Mouse (Mus musculus) T-cell, adult 2 months (primary cell): ENCODE results near the gene Prune1.
A peak's percentile ranks its signal among the peaks of the same experiment; 100 is the strongest.

Experiments
- DNase-seq: peaks from one replicate; pipeline ENCODE4 v3.0.0; 2022; ENCODE audit warnings: low spot score

Prune1 gene

DNA sequence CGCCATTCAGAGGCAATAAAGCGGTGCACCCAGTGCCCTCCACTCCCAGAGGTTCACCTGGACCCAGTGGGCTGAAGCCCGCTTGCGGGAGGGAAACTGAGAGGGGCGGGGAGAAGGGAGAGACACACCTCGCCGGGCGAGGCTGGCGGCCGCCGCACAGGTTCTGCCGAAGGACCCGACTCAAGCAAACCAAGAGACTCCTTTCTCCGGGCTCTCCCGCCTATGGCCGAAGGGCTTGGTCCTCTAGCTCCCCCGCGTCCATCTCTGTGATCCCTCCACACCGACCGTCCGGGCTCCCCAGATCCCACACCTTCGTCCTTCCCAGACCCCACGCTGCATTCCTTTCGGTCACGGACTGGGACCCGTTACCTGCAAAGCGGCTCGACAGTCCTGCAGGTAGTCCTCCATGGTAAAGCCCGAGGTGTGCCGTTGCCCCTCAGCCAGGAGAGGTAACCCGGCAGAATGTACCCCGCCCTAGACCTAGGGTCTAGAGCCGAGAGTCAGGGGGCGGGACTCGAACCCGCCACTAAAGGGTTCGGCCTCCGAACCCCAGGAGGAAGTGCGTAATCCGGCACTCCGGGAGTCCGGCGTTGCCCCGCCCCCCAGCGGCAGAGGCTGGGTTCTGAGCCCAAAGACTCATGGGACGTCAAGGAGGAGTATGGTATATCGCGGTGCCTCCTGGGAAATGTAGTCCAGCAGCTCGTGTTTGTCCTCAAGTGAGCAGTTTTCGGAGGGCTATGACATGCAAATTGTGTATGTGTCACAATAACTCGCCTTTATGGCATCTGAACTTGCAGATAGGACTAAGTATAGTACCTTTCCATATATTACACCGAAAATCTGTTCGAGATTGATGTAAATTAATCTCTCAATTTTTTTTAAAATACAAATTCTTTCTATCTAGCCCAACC is at the start of gene Prune1, which contains the start of gene Mindy1:
Prune1 (minus strand) TSS at position 861 of the 911 bp plus-strand sequence.
Mindy1 (plus strand) TSS at position 130 of the 911 bp plus-strand sequence.
- DNase-seq: peak; percentile 98

DNA sequence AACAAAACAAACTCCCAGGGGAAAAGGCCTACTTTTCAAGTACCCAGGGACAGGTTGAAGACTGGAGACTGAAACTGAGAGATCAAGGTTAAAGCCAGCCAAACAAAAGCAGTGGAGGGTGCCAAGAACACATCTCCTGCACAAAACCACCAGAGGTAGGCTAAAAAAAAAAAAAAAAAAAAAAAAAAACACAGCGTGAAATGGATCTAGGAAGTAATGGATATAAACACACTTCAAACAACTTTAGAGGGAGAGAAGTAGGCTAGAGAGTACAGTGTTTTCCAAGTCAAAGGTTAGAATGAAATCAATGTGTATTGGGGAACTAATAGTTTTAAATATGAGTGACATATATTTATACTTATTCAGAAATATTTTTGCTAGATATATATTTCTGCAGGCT is 49.7 kb upstream of the Prune1 start:
- DNase-seq: no peak

DNA sequence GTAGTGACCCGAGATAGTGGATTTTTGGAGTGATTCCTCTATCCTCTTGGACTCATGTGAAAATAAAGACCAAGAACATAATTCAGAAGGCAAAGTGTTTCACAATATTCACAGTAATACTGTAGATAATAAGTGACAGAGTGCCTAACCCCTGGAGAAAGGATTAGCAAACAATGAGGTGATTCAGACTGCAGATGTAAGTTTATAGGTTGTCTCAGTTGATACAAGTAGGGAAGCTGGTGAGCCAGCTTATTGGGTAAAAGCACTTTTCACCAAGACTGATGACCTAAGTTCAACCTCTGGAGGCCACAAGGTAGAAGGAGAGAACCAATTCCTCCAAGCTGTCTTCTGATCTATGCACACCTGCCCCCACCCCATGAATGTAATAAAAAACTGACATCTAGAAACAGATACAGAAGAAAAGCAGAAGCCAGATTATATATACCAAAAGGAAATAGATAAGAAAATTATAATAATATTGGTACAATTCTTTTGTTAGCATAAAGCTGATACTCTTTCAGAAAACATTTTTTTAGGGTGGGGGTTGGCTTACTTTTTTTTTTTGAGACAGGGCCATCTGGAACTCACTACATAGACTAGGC is 47.0 kb upstream of the Prune1 start:
- DNase-seq: no peak

DNA sequence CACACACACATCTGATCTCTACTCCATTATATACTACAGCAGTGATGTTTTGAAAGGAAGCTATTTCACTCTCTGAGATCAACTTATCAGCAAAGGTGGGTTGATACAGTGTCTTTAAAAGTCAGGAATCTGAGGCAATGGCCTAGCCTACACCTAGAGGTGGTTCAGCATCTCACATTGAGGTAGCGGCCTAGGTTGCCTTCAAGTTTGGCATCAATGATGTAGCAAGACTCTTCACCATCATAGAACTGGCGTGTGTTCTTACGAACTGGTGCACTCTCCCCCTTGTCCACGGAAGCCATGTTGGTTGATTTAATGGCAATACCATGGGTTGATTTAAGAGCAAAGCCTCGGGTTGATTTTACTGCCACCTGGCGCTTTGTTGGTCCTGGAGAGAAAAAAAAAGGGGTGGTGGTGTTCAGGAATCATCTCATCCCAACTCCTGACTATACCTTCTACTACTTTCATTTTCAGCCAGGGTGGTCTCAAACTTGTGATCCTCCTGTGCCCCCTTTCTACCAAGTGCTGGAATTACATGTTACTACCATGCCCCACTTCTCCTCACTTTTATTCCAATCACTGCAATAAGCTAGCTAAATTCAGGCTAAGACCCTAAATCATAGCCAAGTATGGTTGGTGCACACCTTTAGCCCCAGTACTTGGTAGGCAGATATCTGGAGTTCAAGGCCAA is 42.7 kb upstream of the Prune1 start:
- DNase-seq: no peak

DNA sequence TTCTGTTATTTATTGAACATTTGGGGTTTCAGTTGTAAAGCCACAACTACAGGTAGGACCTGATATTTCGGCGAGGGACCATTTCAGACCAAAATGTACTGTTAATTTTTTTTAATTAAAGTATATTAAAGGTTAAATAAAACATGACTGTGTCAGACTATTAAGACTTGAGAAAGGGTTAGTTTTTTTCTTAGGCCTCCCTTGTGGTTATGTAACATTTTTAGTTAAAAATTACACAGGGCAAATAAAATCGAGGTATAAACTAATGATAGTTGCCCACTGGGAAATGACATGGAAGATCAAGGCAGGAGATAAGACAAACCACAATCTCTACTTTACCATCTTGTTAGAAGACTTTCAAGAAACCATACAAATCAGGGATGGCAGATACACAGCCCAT is 41.6 kb upstream of the Prune1 start:
- no peak for DNase-seq

DNA sequence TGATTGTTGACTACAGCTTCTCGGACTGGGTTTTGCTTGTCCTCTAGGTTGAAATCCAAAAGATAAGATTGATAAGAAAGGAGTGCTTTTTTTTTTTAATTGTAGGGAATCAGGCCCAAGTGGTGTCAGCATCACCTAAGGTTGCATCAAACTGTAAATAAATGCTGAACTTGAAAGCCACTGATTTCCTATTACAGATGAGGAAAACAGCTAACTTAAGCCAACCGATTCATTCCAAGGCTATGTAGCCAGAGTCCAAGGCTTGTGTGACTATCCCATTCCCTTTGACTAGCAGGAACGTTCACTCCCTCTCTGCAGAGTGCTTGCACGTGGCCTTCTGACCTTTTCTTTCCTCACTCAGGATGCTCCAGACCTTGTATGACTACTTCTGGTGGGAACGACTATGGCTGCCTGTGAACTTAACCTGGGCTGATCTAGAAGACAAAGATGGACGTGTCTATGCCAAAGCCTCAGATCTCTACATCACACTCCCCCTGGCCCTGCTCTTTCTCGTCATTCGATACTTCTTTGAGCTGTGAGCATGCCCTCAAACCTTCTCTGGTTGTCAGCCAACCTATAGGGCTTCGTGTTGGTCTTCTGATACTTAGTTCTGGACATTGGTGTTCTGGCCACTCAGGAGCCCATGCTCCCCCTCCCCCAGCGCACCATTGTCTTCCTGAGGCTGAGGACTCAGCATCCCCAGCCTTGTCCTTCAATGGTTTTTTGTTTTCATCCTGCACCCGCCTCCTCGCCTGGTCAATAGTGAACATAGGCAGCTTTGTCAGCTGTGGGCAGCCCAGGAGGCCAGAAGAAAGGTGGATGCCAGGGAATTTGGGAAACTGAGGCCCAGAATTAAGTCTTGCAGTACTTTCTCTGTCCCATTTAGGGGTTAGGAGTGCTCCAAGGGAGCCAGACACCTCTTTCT is 38.1 kb upstream of the Prune1 start:
- DNase-seq: no peak

DNA sequence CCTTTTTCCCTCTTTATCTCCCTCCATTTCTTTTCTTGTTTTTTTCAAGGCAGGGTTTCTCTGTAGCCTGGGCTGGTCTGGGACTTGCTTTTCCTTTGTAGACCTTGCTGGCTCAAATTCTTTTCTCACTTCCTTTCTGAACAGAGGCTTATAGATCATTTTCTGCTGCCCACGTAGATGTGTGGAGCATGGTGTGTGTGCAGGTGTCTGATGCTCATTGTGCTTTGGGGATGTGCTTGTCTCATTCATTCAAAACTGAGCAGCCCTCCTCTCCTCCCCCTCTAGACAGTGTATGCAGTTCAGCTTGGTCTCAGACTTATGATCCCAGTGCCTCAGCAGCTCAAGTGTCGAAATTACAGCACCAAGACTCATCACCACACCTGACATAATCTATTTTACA is 37.2 kb upstream of the Prune1 start:
- DNase-seq: no peak

DNA sequence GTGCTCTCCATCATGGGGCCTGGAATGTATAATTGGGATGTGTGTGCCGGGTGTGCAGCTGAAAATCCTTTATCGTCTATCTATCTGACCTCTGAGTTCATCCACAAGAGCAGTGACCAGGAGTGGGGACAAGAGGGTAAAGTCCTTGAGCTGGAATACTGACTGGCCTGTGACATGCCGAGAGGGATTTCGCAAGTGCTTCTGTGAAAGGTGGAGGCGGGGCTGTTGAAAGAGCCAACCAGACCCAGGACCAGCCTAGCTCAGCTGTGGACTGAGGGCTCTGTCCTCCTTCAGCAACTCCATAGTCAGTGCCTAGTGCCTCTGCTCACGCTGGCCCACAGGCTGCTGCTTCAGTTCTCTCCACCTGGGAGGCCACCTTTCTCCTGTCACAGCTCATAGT is 36.7 kb upstream of the Prune1 start:
- DNase-seq: no peak

DNA sequence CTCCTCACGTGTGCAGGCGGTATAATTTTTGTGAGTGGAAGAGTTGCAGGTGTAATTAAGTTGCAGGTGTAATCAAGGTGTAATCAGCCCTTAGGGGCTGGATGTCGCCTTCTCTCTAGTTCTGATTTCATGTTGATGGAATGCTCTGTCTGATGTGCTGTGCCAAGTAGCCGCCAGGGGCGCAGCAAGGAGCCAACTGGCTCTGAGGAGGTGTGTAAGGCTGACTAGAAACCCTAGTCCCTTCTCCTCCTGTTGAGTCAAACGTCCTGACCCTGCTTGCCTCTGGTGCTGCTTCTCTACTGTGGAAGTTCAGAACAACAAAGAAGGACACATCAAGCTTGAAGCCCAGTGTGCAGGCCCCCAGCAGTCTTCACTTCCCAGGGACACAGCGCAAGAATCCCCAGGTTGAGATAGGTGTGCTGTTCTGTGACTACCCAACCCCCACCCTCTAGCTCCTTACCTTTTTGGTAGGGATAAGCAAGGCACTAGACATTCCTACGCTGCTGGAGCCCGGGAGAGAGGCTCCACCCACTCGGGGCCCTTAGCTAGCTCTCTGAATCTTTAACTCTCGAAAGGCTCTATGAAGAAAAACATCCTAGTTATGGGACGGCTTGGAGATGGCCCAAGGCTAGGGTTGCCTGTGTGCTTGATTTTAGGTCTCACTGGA is 35.7 kb upstream of the Prune1 start:
- peak; percentile 55 for DNase-seq

DNA sequence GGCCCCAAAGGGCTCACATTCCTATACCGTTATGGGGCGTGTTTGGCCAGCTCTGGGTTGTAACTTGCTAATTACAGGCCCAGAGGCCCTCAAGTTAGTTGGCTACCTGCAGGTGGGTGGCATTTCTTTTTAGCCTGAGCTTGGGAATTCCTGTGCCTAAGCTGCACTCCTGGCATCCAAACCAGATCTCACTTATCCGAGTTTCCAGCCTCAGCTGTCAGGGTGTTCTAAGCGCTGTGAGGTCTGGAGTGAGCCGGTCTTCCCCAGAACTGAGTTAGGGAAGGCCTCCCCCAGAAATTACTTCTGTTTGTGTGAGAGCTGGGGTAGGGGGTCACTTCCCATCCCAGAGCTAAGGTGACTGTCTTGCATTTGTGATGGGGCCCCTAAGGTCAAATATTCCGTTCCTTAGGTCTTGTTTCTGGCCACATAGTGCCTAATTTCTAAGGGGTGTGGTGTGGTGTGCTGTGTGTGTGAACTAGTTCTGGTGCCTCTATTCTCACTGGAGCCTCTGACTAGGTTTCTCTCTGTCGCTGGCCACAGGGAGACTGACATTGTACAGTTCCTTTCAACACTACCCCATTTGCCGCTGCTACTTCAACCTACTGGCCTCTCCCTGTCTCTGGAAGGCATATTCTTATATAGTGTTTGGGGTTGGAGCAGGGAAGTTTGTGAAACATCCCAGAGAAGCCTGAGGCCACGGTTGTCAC is 34.1 kb upstream of the Prune1 start:
- DNase-seq: no peak

DNA sequence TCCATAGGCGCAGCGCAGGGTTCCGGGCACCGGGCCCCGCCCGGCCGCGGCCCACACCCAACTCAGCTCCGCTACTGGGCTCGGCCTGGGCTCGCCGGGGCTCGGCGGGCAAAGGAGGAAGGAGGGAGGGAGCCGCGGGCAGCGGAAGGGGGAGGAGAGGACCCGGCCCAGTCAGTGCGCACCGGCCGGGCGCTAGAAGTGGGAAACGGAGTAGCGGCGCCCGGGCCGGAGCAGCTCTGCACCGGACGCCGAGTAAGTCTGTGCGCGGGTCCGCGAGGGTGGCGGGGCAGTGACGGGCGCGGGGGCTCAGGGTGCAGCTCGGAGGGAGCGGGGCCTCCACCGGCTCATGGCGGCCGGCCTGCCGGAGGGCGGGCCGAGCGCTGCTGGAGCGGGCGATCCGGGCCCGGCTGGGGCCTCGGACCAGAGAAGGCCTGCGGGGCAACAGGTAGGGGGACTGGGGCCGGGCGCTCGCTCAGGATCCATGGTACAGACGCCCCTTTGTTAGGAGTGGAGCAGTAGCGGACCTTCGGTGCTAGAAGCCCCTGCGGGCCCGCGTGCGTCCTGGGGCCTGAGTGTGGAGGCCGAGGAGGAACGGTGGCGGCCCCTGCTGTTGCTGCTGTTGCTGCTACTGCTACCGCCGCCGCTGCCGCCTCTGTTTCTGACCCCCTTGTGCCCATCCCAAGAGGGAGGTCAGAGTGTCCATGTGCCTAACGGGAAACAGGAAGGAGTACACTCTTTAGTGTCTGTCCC is 33.4 kb upstream of the Prune1 start:
- DNase-seq: peak; percentile 87

DNA sequence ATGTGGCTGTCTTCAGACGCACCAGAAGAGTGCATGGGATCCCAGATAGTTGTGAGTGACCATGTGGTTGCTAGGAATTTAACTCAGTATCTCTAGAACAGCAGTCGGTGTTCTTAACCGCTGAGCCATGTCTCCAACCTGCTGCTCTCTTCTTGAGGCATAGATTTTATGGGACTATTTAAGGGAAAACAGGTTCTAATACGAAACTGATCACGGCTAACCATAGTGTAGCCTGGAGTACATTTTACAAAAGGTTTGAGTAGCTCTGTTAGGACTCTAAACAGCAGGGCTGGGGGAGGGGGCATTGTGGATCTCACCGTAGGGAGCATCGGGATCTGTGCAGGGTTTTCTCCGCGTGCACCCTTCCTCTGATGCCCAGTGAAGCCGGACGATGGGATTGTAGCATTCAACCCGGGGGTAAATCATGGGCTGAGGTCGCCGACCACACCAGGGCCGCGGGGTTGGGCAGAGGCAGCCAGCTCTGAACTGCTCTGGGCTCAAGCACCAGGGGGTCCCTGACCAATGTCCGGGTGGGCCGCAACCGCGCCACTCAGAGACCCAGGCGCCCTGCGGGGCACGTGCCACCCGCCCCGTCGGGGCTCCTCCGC is 32.7 kb upstream of the Prune1 start, which contains the start of gene Cers2:
Cers2 (plus strand) TSS at position 306 of the 608 bp plus-strand sequence.
- DNase-seq: no peak

DNA sequence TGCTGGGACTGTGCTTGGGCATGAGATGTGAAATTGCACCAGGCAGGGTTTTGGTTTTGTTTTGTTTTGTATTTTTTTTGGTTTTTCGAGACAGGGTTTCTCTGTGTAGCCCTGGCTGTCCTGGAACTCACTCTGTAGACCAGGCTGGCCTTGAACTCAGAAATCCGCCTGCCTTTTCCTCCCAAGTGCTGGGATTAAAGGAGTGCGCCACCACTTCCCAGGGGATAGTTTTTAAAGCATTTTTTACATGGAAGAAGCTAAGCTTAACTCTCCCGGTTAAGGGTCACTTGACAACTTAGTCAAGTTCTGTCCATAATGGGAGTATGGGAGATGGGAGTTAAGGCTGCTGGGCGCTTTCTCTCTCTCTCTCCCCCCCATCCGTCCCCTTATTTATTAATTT is 32.2 kb upstream of the Prune1 start:
- no peak for DNase-seq

DNA sequence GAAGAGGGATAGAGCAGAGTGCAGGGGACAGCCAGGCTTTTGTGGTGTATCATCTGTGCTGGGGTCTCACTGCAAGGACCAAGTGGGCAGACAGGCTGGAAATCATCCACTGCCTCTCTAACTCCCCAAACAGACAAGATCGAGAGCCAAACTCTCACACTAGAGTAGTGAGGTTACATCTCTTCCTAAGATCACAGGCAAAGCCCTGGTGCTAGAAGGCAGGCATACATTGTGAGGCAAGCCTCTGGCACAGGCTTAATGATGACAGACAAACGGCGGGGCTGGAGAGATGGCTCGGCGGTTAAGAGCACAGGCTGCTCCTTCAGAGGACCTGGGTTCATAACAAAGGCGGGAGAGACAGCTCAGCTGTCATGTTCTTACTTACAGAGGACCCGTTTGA is 31.6 kb upstream of the Prune1 start:
- no peak for DNase-seq

DNA sequence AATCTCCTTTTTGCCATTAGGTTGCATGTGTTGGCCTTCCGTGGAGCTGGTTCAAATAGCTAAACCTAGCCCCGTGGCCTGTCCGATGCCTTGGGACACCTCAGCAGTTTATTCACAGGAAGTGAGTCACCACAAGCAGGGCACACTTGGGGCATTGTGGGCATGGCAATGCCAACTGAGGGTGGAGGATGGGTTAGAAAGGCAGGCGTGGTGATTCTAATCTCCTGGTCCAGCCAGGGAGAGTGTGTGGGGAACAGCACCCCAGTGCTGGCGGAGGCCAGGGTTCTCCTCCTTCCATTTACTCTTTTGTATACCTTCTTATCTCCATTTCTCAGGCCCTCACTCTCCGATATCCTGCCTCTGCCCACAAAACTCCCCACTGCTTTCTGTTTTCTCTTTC is 30.7 kb upstream of the Prune1 start:
- DNase-seq: no peak

DNA sequence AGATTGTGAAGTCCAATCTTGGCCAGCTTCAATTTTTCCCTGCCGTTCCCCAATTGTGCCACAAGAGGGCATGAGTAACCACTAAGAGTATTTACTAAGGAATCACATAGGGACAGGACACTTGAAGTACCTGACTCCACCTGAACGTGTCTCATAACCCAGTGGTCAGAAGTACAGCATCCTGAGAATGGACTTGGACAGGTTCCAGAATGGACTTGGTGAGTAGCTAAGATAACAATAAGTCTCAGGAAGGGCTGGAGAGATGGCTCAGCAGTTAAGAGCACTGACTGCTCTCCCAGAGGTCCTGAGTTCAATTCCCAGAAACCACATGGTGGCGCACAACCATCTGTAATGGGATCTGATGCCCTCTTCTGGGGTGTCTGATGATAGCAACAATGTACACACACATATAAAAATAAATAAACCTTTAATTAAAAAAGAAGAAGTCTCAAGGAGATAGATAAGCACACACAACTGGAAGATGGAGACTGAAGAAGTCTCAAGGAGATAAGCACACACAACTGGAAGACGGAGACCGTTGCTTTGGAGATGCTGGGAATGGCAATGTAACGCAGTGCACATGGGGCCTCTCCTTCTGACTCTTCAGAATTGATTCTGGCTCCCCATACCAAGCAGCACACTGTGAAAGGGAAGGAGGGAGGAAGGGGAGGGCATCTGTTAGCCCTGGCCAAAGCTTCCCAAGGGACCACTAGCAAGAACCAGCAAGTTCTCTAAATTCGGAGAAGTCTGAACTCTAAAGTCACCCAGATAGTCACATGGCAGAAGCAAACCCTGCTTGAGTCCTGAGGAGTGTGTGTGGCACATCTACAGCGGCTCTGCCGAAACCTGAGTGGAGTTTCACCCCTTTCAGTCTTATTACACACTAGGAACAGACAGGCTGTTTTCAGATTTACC is 29.3 kb upstream of the Prune1 start:
- peak; percentile 48 for DNase-seq

DNA sequence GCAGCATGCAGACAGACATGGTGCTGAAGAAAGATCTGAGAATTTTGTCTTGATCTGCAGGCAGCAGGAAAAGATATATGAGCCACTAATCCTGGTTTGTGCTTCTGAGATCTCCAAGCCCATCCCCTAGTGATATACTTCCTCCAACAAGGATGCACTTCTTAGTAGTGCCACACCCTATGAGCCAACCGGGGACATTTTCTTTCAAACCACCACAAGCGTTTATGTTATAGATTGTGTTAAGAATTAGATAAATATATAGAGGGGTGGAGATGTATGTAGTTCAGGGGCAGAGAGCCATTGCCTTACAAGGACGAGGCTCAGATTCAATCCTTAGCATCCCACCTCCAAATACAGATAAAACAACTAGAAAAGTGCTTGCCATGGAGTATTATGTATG is 28.6 kb upstream of the Prune1 start:
- no peak for DNase-seq

DNA sequence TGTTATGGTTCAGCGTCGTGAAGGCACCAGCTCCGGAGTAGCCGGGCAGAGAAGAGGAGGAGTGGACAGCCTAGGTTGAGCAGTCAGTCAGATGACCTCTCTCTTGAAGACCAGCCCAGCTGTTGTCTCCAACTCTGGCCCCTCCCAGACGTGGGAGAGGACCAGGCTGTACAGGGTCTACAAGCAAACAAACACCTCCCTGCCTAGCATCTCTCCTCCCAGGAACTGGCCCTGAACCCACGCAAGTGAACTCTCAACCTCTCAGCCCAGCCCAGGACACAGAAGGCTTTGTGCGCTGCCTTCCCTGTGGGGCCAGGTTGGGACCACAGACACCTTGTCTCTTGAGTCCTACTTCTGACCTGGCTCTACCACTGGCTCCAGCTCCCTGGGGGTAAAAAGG is 25.2 kb upstream of the Prune1 start, which contains the start of gene Anxa9:
Anxa9 (minus strand) TSS at position 77 of the 400 bp plus-strand sequence.
- DNase-seq: no peak
